Mouse (Mus musculus) embryonic fibroblast, embryonic 13.5 days (primary cell): ENCODE data around the gene Eid3. TPM values are rescaled to one million over a fixed set of nuclear protein-coding genes. Genes with fewer than 3 reads are reported as not detected.
A peak's percentile ranks its signal among the peaks of the same experiment; 100 is the strongest.

Experiments used
- H3K27ac ChIP-seq: 2 replicates; pipeline ENCODE4 v1.5.1; 2012; ENCODE audit warnings: low read length, control low read depth, inconsistent platforms; ENCODE audit not compliant: insufficient read depth
- H3K4me1 ChIP-seq: 2 replicates; pipeline ENCODE4 v1.6.1; 2011; ENCODE audit warnings: low read length; ENCODE audit not compliant: control insufficient read depth, insufficient read depth
- H3K4me3 ChIP-seq: 2 replicates; pipeline ENCODE4 v1.5.1; 2011; ENCODE audit warnings: mild to moderate bottlenecking, control low read depth, low read length; ENCODE audit not compliant: insufficient read depth
- CTCF ChIP-seq: IDR thresholded peaks from 2 replicates; pipeline ENCODE4 v1.5.1; 2011; ENCODE audit warnings: mild to moderate bottlenecking, control low read depth, low read length, moderate library complexity, borderline replicate concordance; ENCODE audit not compliant: insufficient read depth
- POLR2A ChIP-seq: IDR thresholded peaks from 2 replicates; pipeline ENCODE4 v1.6.1; 2011; ENCODE audit warnings: low read depth, mild to moderate bottlenecking, control low read depth, low read length, moderate library complexity
- polyA plus RNA-seq: library from polyadenylated mRNA; stranded (reverse); fragments of >200 nt; gene quantifications from 2 replicates; pipeline ENCODE4 v1.2.4, GENCODE M21; 2011; ENCODE audit warnings: low read depth; ENCODE audit not compliant: missing spikeins, insufficient read length

Eid3 gene
- polyA plus RNA-seq, 1 experiment = 4.1 TPM

DNA sequence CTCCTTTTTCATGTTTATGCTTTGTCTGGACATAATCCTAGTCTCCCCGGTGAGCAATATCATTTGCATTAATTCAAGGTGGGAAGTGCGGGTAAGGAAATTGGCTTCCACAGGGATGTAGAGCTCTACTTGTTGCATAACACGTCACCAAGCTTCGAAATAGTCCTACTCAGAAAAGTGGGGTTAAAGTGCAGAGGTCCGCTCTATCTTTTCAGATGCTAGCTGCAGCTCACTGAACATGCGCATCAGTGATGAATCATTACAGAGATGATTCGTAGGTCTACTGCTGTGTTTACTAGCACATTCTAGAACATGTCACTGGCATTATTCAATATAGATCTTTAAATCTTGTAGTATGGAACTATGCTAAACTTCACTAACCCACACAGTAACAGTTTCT, 28.0 kb upstream of the Eid3 start:
- Histone ChIP-seq H3K27ac (no peak overlapping the region), H3K4me3 (no peak overlapping the region), H3K4me1 (no peaks in the 10 kb centered on the region)
- TF ChIP-seq POLR2A = no peak
- no peak for TF ChIP-seq CTCF

DNA sequence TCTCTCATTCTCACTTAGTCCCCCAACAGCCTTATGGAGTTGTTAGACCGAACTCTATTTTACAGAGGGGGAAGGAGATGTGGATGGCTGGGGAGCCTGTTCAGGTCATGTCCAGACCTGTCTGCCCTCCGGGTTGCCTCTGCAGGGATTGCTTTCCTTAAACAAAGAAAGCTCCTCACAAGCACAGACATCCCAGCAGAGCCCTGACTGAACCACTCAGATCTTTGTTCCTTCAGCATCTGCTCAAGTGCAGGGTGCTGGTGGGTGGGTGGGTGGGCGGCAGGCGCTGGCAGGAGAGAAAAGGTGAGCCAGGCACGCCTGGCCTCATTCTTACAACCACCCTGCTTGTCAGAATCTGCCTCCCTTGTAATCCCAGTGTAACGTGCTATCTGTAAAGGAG, 22.3 kb upstream of the Eid3 start:
- H3K4me1 ChIP-seq = no peaks in the 10 kb centered on the region
- TF ChIP-seq POLR2A = no peak
- no peak for TF ChIP-seq CTCF
- H3K4me3 ChIP-seq = no peak overlapping the region
- H3K27ac ChIP-seq = no peak overlapping the region

DNA sequence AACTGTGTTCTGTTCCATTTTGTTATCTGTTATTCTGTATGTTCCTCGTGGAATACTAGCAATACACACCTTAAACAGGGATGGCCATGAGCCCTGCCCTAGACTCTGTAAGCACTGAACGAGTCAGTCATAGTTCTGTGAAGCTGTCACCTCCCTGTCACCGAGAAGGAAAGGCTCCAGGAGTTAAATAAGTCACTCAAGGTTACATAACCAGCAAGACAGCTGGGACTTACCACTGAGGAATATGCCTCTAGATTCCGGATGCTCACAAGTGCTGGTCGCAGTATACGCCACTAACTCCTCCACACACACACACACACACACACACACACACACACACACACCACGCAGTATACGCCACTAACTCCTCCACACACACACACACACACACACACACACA, 21.7 kb upstream of the Eid3 start:
- H3K27ac ChIP-seq = no peak overlapping the region

GRCm38 (mm10) chr10:82847821-82848459, 18.5 kb upstream of the Eid3 start:
- H3K27ac ChIP-seq = no peak overlapping the region
- TF ChIP-seq CTCF (no peak), POLR2A (no peak)
- no peak overlapping the region for H3K4me3 ChIP-seq
- H3K4me1 ChIP-seq = no peaks in the 10 kb centered on the region; the same call in 1 of the 2 replicates

More for the DNA sequence above, 21.7 kb upstream of the Eid3 start:
- no peaks in the 10 kb centered on the region for H3K4me1 ChIP-seq
- TF ChIP-seq CTCF (no peak), POLR2A (no peak)
- H3K4me3 ChIP-seq = no peak overlapping the region

- no peak overlapping the region for H3K27ac ChIP-seq
- H3K4me1 ChIP-seq = no peaks in the 10 kb centered on the region; the same call in 1 of the 2 replicates
Measured at GRCm38 (mm10) chr10:82849686-82850353, 16.6 kb upstream of the Eid3 start.

DNA sequence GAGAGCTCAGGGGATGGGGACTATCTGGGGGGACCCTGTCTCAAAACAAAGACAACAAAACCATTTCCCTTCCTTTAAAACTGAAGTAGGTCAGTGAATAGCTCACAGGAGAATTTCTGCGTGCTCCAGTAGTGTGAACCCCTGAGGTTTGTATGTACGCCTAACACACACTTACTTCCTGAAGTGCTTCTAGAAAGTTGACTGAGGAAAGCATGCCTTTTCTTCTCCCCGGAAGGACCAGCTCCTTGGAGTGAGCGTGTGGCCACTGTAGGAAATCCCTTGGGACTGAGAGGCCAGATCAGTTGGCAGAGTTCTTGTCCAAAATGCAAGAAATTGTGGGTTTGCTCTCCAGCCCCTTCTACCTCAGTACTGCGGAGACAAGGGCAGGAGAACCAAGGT, 16.1 kb upstream of the Eid3 start:
- Histone ChIP-seq H3K4me1 (no peaks in the 10 kb centered on the region; the same call in 1 of the 2 replicates), H3K4me3 (no peak overlapping the region), H3K27ac (no peak overlapping the region)
- TF ChIP-seq CTCF (no peak), POLR2A (no peak)

More at GRCm38 (mm10) chr10:82849686-82850353, 16.6 kb upstream of the Eid3 start:
- no peak for TF ChIP-seq POLR2A
- TF ChIP-seq CTCF = no peak
- no peak overlapping the region for H3K4me3 ChIP-seq

- Histone ChIP-seq H3K4me1 (no peaks in the 10 kb centered on the region; the same call in 1 of the 2 replicates), H3K27ac (no peak overlapping the region), H3K4me3 (no peak overlapping the region)
- TF ChIP-seq CTCF = no peak
Measured at GRCm38 (mm10) chr10:82851751-82852150, 14.7 kb upstream of the Eid3 start.

GRCm38 (mm10) chr10:82858032-82858680, 8.3 kb upstream of the Eid3 start:
- Histone ChIP-seq H3K4me3 (no peak overlapping the region), H3K4me1 (peaks cover 6% of the 10 kb centered on the region), H3K27ac (peak overlapping the region; percentile 82)
- TF ChIP-seq CTCF (no peak), POLR2A (no peak)

GRCm38 (mm10) chr10:82858691-82859532, 7.5 kb upstream of the Eid3 start:
- Histone ChIP-seq H3K4me3 (peak overlapping the region; percentile 77), H3K27ac (peak overlapping the region; percentile 82), H3K4me1 (peaks cover 10% of the 10 kb centered on the region)
- TF ChIP-seq CTCF (no peak), POLR2A (peak; percentile 98)

- no peak for TF ChIP-seq POLR2A
- peak; percentile 16; the same call in 1 of the 2 replicates for TF ChIP-seq CTCF
- Histone ChIP-seq H3K4me1 (peaks cover 10% of the 10 kb centered on the region), H3K4me3 (peak overlapping the region; percentile 77), H3K27ac (peak overlapping the region; percentile 80)
Measured at GRCm38 (mm10) chr10:82859533-82859915, 6.9 kb upstream of the Eid3 start.
